Mouse (Mus musculus) forebrain, embryonic 11.5 days (tissue): ENCODE data around the gene Steap3. TPM values are rescaled to one million over a fixed set of nuclear protein-coding genes. Genes with fewer than 3 reads are reported as not detected.
A peak's percentile ranks its signal among the peaks of the same experiment; 100 is the strongest.

Experiments
- ATAC-seq: fragments of 200-750 bp; cut with Nextera tagmentation; replicated peaks from 2 replicates; pipeline ENCODE4 v1.8.0; 2017; ENCODE audit warnings: moderate TSS enrichment; ENCODE audit not compliant: low FRiP score
- DNase-seq: peaks from one replicate; pipeline ENCODE4 v3.0.0-alpha.2; 2017; ENCODE audit warnings: low spot score
- H3K27ac ChIP-seq: fragments of 300-500 bp; sonication (generic); 2 replicates; pipeline ENCODE4 v1.5.1; 2014; ENCODE audit warnings: low read depth, low read length
- H3K27me3 ChIP-seq: fragments of 300-500 bp; sonication (generic); 2 replicates; pipeline ENCODE4 v1.6.1; 2014; ENCODE audit warnings: mild to moderate bottlenecking, low read length, mixed read lengths; ENCODE audit not compliant: control insufficient read depth, insufficient read depth
- H3K36me3 ChIP-seq: fragments of 300-500 bp; sonication (generic); 2 replicates; pipeline ENCODE4 v1.6.1; 2014; ENCODE audit warnings: mild to moderate bottlenecking, low read length, moderate library complexity, mixed read lengths; ENCODE audit not compliant: control insufficient read depth, insufficient read depth
- H3K4me1 ChIP-seq: fragments of 300-500 bp; sonication (generic); replicated peaks from 2 replicates; pipeline ENCODE4 v1.6.1; 2014; ENCODE audit warnings: low read length, mixed read lengths; ENCODE audit not compliant: control insufficient read depth, insufficient read depth
- H3K4me2 ChIP-seq: fragments of 300-500 bp; sonication (generic); 2 replicates; pipeline ENCODE4 v1.6.1; 2014; ENCODE audit warnings: low read depth, mild to moderate bottlenecking, low read length, moderate library complexity, mixed read lengths; ENCODE audit not compliant: severe bottlenecking
- H3K4me3 ChIP-seq: fragments of 300-500 bp; sonication (generic); 2 replicates; pipeline ENCODE4 v1.5.1; 2014; ENCODE audit warnings: low read depth, low read length
- H3K9ac ChIP-seq: fragments of 300-500 bp; sonication (generic); 2 replicates; pipeline ENCODE4 v1.6.1; 2014; ENCODE audit warnings: low read length
- H3K9me3 ChIP-seq: fragments of 300-500 bp; sonication (generic); 2 replicates; pipeline ENCODE4 v1.6.1; 2016; ENCODE audit warnings: low read length, mixed read lengths; ENCODE audit not compliant: control insufficient read depth
- WGBS: fragments of 180-500 bp; shearing (Covaris S2); extraction: QIAGEN DNeasy Blood & Tissue Kit; methylation state at CpG from one replicate; pipeline ENCODE4 v1.1.7; 2014; 5-methylcytosine and 5-hydroxymethylcytosine counted together
- polyA plus RNA-seq: library from polyadenylated mRNA; unstranded; fragments of >200 nt; fragmentation: Nextera tagmentation; extraction: Ambion mirVana; gene quantifications from 2 replicates; pipeline ENCODE4 v1.2.1, GENCODE M21; 2014

Steap3 gene
- polyA plus RNA-seq, 1 experiment from 2014 or later, result 2.8 TPM

DNA sequence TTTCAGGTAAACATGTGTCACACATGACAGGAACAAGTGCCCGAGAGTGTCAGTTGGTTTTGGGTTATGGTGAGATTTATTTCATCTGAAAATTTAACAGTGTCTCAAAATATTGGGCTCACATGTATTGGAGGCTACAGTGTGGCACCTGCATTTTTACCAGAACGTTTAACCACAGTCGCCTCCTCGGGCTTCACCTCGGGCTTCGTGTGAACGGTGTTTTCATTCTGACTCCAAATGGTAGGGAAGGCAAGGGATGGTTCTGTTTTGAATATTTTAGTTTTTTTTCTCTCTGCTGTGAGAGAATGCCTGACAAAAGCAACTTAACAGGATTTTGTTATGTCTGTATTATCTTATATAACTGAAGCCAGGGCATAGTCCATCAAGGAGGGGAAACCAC lies 103.8 kb downstream of the Steap3 start:
- Histone ChIP-seq H3K9me3 (no peaks in the 10 kb centered on the region), H3K27ac (no peak overlapping the region), H3K36me3 (no peaks in the 10 kb centered on the region), H3K4me1 (no peaks in the 10 kb centered on the region), H3K27me3 (no peaks in the 10 kb centered on the region), H3K4me3 (no peak overlapping the region), H3K9ac (no peak overlapping the region), H3K4me2 (no peak overlapping the region)
- no peak for DNase-seq
- ATAC-seq, result no peak
- 96% methylated on average over 7 of the region's 7 CpGs for WGBS

DNA sequence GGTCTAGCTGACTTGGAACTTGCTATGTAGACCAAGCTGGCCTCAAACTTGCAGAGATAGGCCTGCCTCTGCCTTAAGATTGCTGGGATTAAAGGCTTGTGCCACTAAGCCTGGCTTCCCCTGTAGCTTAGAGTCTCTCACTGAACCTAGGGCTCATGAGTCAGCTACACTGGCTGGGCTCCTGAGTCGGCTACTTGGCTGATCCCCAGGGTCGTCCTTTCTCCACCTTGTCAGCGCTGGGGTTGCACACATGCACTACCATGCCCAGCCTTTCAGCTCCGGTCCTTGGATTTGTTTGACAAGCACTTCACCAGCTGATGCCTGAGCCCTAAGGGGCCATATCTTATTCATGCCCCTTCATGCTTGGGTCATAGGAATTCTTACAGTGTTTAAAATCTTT lies 104.5 kb downstream of the Steap3 start:
- DNase-seq, result no peak
- no peak overlapping the region for H3K4me2 ChIP-seq
- no peak overlapping the region for H3K4me3 ChIP-seq
- no peak overlapping the region for H3K9ac ChIP-seq
- no peaks in the 10 kb centered on the region for H3K36me3 ChIP-seq
- 88% methylated on average over 4 of the region's 4 CpGs for WGBS
- no peaks in the 10 kb centered on the region for H3K9me3 ChIP-seq
- no peak for ATAC-seq
- no peaks in the 10 kb centered on the region for H3K27me3 ChIP-seq
- no peaks in the 10 kb centered on the region for H3K4me1 ChIP-seq
- no peak overlapping the region for H3K27ac ChIP-seq

DNA sequence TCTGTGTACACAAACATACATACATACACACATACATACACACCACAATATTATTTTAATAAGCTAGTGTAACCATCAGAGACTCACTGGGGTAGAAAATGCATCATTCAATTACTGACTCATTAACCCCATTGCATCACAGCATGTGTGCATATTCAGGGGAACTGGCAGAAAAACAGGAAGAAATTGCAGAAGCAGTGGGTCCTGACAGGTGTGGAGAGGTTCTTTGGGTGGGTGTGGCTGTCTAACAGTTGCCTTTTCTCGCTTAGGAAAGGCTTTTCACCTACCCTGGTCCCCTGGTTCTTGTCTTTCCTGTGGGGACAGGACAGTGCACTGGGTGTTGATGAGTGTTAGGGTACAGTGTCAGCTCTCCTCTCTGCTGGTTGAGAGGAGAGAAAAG lies 109.9 kb downstream of the Steap3 start:
- WGBS, result 72% methylated on average over 1 of the region's 1 CpGs
- Histone ChIP-seq H3K4me2 (no peak overlapping the region), H3K36me3 (no peaks in the 10 kb centered on the region), H3K4me1 (no peaks in the 10 kb centered on the region), H3K4me3 (no peak overlapping the region), H3K9me3 (no peaks in the 10 kb centered on the region), H3K27ac (no peak overlapping the region), H3K9ac (no peak overlapping the region), H3K27me3 (no peaks in the 10 kb centered on the region)
- DNase-seq, result no peak
- no peak for ATAC-seq

- Histone ChIP-seq H3K4me1 (no peaks in the 10 kb centered on the region), H3K36me3 (no peaks in the 10 kb centered on the region), H3K9me3 (no peaks in the 10 kb centered on the region), H3K4me3 (no peak overlapping the region), H3K27ac (no peak overlapping the region), H3K9ac (no peak overlapping the region), H3K4me2 (no peak overlapping the region), H3K27me3 (no peaks in the 10 kb centered on the region)
- ATAC-seq (no peak), DNase-seq (no peak)
- WGBS, result 95% methylated on average over 5 of the region's 5 CpGs
Observed at GRCm38 (mm10) chr1:120161502-120161901, 111.0 kb downstream of the Steap3 start.

DNA sequence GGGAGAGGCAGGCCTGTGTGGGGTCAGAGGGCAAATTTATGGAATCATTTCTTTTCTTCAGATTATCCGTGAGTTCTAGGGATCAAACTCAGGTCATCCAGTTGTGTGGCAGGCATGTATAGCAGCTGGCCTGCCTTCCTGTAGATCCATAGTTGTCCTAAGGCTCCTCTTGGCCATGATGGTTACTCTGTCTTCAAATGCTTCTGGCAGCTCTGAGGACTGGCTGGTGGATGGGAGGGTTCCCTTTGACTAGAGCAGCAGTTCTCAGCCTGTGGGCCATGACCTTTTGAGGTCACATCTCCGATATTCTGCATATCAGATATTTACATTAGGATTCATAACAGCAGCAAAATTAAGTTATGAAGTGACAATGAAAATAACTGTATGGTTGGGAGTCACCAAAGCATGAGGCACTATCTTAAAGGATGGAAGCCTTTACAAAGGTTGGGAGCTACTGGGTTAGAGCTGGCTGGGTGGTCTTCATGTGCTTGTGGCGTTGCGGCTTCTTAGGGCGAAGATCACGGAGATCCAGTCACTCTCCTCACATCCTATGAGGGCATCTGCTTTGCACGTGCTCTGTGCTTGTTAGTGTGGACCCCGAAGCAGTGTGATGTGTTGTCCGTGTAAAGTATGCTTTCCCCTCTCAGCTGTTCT lies 113.9 kb downstream of the Steap3 start:
- H3K9me3 ChIP-seq, result no peaks in the 10 kb centered on the region
- DNase-seq, result no peak
- H3K4me2 ChIP-seq, result no peak overlapping the region
- WGBS, result 87% methylated on average over 9 of the region's 9 CpGs
- H3K4me1 ChIP-seq, result no peaks in the 10 kb centered on the region
- no peak overlapping the region for H3K9ac ChIP-seq
- H3K4me3 ChIP-seq, result no peak overlapping the region
- H3K36me3 ChIP-seq, result no peaks in the 10 kb centered on the region
- no peak for ATAC-seq
- no peaks in the 10 kb centered on the region for H3K27me3 ChIP-seq
- H3K27ac ChIP-seq, result no peak overlapping the region

- 0 out of 2 replicates have a peak, but pooled peaks have one; percentile 23 for ATAC-seq
- Histone ChIP-seq H3K36me3 (no peaks in the 10 kb centered on the region), H3K27ac (no peak overlapping the region), H3K9me3 (no peaks in the 10 kb centered on the region), H3K4me3 (no peak overlapping the region), H3K27me3 (no peaks in the 10 kb centered on the region), H3K4me1 (no peaks in the 10 kb centered on the region), H3K9ac (no peak overlapping the region), H3K4me2 (no peak overlapping the region)
- DNase-seq, result peak; percentile 60
- WGBS, result 21% methylated on average over 1 of the region's 1 CpGs
Observed at GRCm38 (mm10) chr1:120155325-120155724, 117.2 kb downstream of the Steap3 start.

DNA sequence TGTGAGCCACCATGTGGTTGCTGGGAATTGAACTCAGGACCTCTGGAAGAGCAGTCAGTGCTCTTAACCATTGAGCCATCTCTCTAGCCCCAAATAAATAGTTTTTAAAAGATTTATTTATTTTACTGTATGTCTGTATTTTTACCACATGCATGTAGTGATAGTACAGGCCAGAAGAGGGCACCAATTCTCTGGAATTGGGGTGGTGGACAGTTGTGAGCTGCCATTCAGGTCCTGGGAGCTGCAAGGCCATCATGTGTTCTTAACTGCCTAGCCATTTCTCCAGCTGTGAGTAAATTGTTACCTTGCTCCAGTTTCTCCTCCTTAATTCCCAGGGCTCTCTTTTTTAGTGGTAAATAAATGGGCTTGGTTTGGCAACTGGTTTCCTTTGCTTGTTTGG lies 118.3 kb downstream of the Steap3 start:
- DNase-seq (no peak), ATAC-seq (no peak)
- H3K36me3 ChIP-seq, result no peaks in the 10 kb centered on the region
- no peaks in the 10 kb centered on the region for H3K4me1 ChIP-seq
- no peaks in the 10 kb centered on the region for H3K9me3 ChIP-seq
- H3K27me3 ChIP-seq, result no peaks in the 10 kb centered on the region
- no peak overlapping the region for H3K4me3 ChIP-seq
- H3K27ac ChIP-seq, result no peak overlapping the region
- no peak overlapping the region for H3K9ac ChIP-seq
- H3K4me2 ChIP-seq, result no peak overlapping the region

DNA sequence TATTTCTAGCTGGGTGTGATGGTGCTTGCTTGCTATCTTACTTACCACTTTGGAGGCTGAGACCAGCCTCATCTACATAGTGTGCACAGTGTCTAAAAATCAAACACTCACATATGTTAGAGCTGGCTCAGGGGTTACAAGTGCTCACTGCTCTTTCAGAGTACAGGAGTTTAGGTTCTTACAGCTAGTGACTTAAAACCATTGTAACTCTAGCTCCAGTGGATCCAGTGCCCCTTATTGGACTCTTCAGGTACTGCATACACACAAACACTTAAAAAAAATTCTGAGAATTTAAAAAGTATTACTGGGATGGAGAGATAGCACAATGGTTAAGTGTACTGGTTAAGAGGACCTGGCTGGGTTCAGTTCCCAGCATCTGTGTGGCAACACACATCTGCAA lies 125.5 kb downstream of the Steap3 start:
- ATAC-seq, result no peak
- DNase-seq, result no peak
- no peaks in the 10 kb centered on the region for H3K4me1 ChIP-seq

DNA sequence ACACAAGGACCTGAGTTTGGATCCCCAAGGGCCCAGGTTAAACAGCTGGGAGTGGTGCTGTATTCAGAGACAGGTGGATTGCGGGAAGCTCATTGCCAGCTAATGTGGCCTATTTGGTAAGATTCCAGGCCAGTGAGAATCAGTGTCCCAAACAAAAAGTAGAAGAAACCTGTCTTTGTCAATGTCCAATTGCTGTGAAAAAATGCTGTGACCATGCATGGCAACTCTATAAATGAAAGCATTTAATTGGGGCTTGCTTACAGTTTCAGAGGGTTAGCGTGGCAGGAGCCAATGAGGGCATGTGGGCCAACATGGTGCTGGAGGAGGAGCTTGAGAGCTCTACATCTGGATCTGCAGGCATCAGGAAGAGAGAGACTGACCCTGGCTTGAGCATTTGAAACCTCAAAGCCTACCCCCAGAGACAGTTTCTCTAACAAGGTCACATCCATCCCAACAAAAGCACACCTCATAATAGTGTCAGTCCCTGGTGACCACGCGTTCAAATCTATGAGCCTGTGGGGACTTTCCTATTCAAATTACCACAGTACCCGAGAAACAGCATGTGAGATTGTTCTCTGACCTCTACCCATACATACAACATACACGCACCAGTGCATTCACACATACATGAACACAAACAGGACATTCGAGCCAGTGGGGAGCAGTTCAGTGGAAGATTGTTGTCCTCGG lies 126.8 kb downstream of the Steap3 start:
- DNase-seq, result no peak
- Histone ChIP-seq H3K27ac (no peak overlapping the region), H3K4me2 (no peak overlapping the region), H3K4me1 (no peaks in the 10 kb centered on the region), H3K9ac (no peak overlapping the region), H3K36me3 (no peaks in the 10 kb centered on the region), H3K9me3 (no peaks in the 10 kb centered on the region), H3K27me3 (no peaks in the 10 kb centered on the region), H3K4me3 (no peak overlapping the region)
- ATAC-seq, result no peak
- WGBS, result 86% methylated on average over 8 of the region's 8 CpGs

More for the DNA sequence above, 125.5 kb downstream of the Steap3 start:
- Histone ChIP-seq H3K36me3 (no peaks in the 10 kb centered on the region), H3K9ac (no peak overlapping the region), H3K4me3 (no peak overlapping the region), H3K9me3 (no peaks in the 10 kb centered on the region), H3K4me2 (no peak overlapping the region), H3K27me3 (no peaks in the 10 kb centered on the region), H3K27ac (no peak overlapping the region)
